Mouse (Mus musculus): ENCODE data around the gene Gnmt. TPM values are rescaled to one million over a fixed set of nuclear protein-coding genes. Genes with fewer than 3 reads are reported as not detected.

Gnmt gene
- total and polyA plus RNA-seq, 3 experiments = 0.13 to 0.71 (median 0.38) TPM

GRCm38 (mm10) chr17:46691390-46691789 lies 37.6 kb downstream of the Gnmt start:
- no peaks in the 10 kb centered on the region for H3K9me3 ChIP-seq (replicated peaks; ENCODE audit: low read length)
- in situ Hi-C loops (cut with MboI; ENCODE audit: low pct_ligation_motif_present, low pct_unique_long_range_greater_than_20kb, low sequenced_read_pairs) = no loop called here
- H3K36me3 ChIP-seq (replicated peaks in 1 of 2; ENCODE audit: control insufficient read depth in 1 of 2, insufficient read depth in 1 of 2, low read length in 1 of 2) = peaks cover 17 to 76% of the 10 kb centered on the region in 2 experiments
- no peak overlapping the region for H3K4me3 ChIP-seq (replicated peaks in 1 of 3; ENCODE audit: low read depth in 2 of 3, low read length in 2 of 3, poor library complexity in 1 of 3)
- no peak for TF ChIP-seq MYC (IDR thresholded peaks at IDR 0.05; ENCODE audit: low read depth, low read length)
- TF ChIP-seq TCF12 (IDR thresholded peaks at IDR 0.05; ENCODE audit: low read depth, low read length) = no peak
- no peak for TF ChIP-seq ELF1 (IDR thresholded peaks at IDR 0.05; ENCODE audit: low read depth, low read length)
- TF ChIP-seq MAX (IDR thresholded peaks at IDR 0.05; ENCODE audit: low read length) = no peak
- no peak for TF ChIP-seq MEF2A (IDR thresholded peaks at IDR 0.05; ENCODE audit: borderline replicate concordance, low read depth, low read length)
- TF ChIP-seq JUND (conservative IDR thresholded peaks at IDR 0.05; ENCODE audit: low read depth, low read length) = 0 out of 2 replicates have a peak, but pooled peaks have one; percentile 30
- H3K4me2 ChIP-seq (ENCODE audit: insufficient read depth, low read depth, poor library complexity, severe bottlenecking) = no peak overlapping the region
- H3K4me1 ChIP-seq (ENCODE audit: control insufficient read depth in 1 of 2, insufficient read depth in 2 of 2) = no peaks in the 10 kb centered on the region
- dilution Hi-C loops (cut with MboI; ENCODE audit: extremely low pct_ligation_motif_present, extremely low pct_unique_long_range_greater_than_20kb, low sequenced_read_pairs) = no loop called here
- H3K27ac ChIP-seq (ENCODE audit: insufficient read depth, low read depth) = no peak overlapping the region
- no peak overlapping the region for H3K9ac ChIP-seq (ENCODE audit: insufficient read depth, low read depth)
- H3K79me2 ChIP-seq (replicated peaks; ENCODE audit: control insufficient read depth, extremely low read depth, insufficient read depth, poor library complexity, severe bottlenecking) = no peaks in the 10 kb centered on the region; the same call in 1 of the 2 replicates
- H3K27me3 ChIP-seq (replicated peaks) = no peaks in the 10 kb centered on the region
- peak; percentile 44 for DNase-seq (ENCODE audit: extremely low read depth)

GRCm38 (mm10) chr17:46690665-46691064 lies 38.3 kb downstream of the Gnmt start:
- Histone ChIP-seq H3K4me1 (ENCODE audit: control insufficient read depth in 1 of 2, insufficient read depth in 2 of 2) (no peaks in the 10 kb centered on the region), H3K36me3 (replicated peaks in 1 of 2; ENCODE audit: control insufficient read depth in 1 of 2, insufficient read depth in 1 of 2, low read length in 1 of 2) (peaks cover 24 to 76% of the 10 kb centered on the region in 2 experiments), H3K27ac (ENCODE audit: insufficient read depth, low read depth) (no peak overlapping the region), H3K9ac (ENCODE audit: insufficient read depth, low read depth) (no peak overlapping the region), H3K4me2 (ENCODE audit: insufficient read depth, low read depth, poor library complexity, severe bottlenecking) (no peak overlapping the region), H3K4me3 (replicated peaks in 1 of 3; ENCODE audit: low read depth in 2 of 3, low read length in 2 of 3, poor library complexity in 1 of 3) (no peak overlapping the region), H3K9me3 (replicated peaks; ENCODE audit: low read length) (no peaks in the 10 kb centered on the region), H3K27me3 (replicated peaks) (no peaks in the 10 kb centered on the region), H3K79me2 (replicated peaks; ENCODE audit: control insufficient read depth, extremely low read depth, insufficient read depth, poor library complexity, severe bottlenecking) (no peaks in the 10 kb centered on the region; the same call in 1 of the 2 replicates)
- TF ChIP-seq RAD21 (IDR thresholded peaks at IDR 0.05; ENCODE audit: low read depth, low read length) = no peak
- TF ChIP-seq GABPA (IDR thresholded peaks at IDR 0.05; ENCODE audit: insufficient replicate concordance, low read depth, low read length) = no peak
- no peak for TF ChIP-seq CTCF (conservative IDR thresholded peaks at IDR 0.05 in 1 of 2, IDR thresholded peaks at IDR 0.05 in 1 of 2; ENCODE audit: low read depth in 2 of 2, low read length in 2 of 2)
- TF ChIP-seq JUND (conservative IDR thresholded peaks at IDR 0.05; ENCODE audit: low read depth, low read length) = no peak
- dilution Hi-C loops (cut with MboI; ENCODE audit: extremely low pct_ligation_motif_present, extremely low pct_unique_long_range_greater_than_20kb, low sequenced_read_pairs) = no loop called here
- no peak for DNase-seq (ENCODE audit: extremely low read depth)
- in situ Hi-C loops (cut with MboI; ENCODE audit: low pct_ligation_motif_present, low pct_unique_long_range_greater_than_20kb, low sequenced_read_pairs) = no loop called here

- DNase-seq (ENCODE audit: extremely low read depth) = no peak
- Histone ChIP-seq H3K4me1 (ENCODE audit: control insufficient read depth in 1 of 2, insufficient read depth in 2 of 2) (peaks cover 3 to 9% of the 10 kb centered on the region in 2 experiments; a peak in 3 of 4 replicates), H3K9ac (ENCODE audit: insufficient read depth, low read depth) (no peak overlapping the region), H3K79me2 (replicated peaks; ENCODE audit: control insufficient read depth, extremely low read depth, insufficient read depth, poor library complexity, severe bottlenecking) (no peaks in the 10 kb centered on the region), H3K36me3 (replicated peaks in 1 of 2; ENCODE audit: control insufficient read depth in 1 of 2, insufficient read depth in 1 of 2, low read length in 1 of 2) (peaks cover 49 to 82% of the 10 kb centered on the region in 2 experiments), H3K27me3 (replicated peaks) (no peaks in the 10 kb centered on the region), H3K9me3 (replicated peaks; ENCODE audit: low read length) (no peaks in the 10 kb centered on the region), H3K4me3 (replicated peaks in 1 of 3; ENCODE audit: low read depth in 2 of 3, low read length in 2 of 3, poor library complexity in 1 of 3) (no peak overlapping the region), H3K4me2 (ENCODE audit: insufficient read depth, low read depth, poor library complexity, severe bottlenecking) (no peak overlapping the region), H3K27ac (ENCODE audit: insufficient read depth, low read depth) (no peak overlapping the region)
- dilution Hi-C loops (cut with MboI; ENCODE audit: extremely low pct_ligation_motif_present, extremely low pct_unique_long_range_greater_than_20kb, low sequenced_read_pairs) = no loop called here
- TF ChIP-seq POLR2AphosphoS2 (IDR thresholded peaks at IDR 0.05; ENCODE audit: low read depth, low read length) (no peak), CTCF (conservative IDR thresholded peaks at IDR 0.05 in 1 of 2, IDR thresholded peaks at IDR 0.05 in 1 of 2; ENCODE audit: low read depth in 2 of 2, low read length in 2 of 2) (no peak), USF2 (conservative IDR thresholded peaks at IDR 0.05; ENCODE audit: low read depth, low read length) (no peak), CHD2 (IDR thresholded peaks at IDR 0.05; ENCODE audit: low read length) (no peak)
- in situ Hi-C loops (cut with MboI; ENCODE audit: low pct_ligation_motif_present, low pct_unique_long_range_greater_than_20kb, low sequenced_read_pairs) = no loop called here
Observed at GRCm38 (mm10) chr17:46685913-46686312, 43.1 kb downstream of the Gnmt start.

Measured in CH12.LX (cell line).